Mouse (Mus musculus): ENCODE results near the gene Sparc.

- no peak for TF ChIP-seq CTCF (IDR thresholded peaks at IDR 0.05; ENCODE audit: extremely low read depth, insufficient read depth, low read length)
- no peak for TF ChIP-seq POLR2A (IDR thresholded peaks at IDR 0.05; ENCODE audit: extremely low read depth, insufficient read depth, low read length)
Observed at GRCm38 (mm10) chr11:55373373-55373772, 49.6 kb downstream of the Sparc start.
